Mouse (Mus musculus): ENCODE data around the gene Kcnc2. TPM values are rescaled to one million over a fixed set of nuclear protein-coding genes. Genes with fewer than 3 reads are reported as not detected.

The Kcnc2 gene
- total RNA-seq, 1 experiment from 2014 or later: not detected

DNA sequence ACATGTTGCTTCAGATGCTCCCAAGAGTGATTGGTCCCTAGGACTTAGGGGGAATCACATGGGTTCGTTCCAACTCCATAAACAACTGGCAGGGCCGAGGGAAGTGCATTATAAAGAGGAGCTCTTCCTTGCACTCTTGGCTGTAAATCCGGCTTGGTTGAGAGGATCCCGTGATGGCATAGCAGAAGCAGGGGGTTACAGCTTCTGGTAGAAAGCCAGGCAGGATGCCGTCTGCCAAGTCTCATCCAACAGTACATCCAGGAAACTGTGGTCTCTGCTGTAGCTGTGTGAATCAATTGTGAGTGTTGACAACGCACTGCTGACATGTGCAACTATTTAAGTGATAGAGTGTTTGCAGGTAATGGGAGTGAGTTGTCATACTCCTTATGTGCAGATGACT, 107.5 kb downstream of the Kcnc2 start:
- ATAC-seq (replicated peaks; ENCODE audit: low read depth, poor library complexity, severe bottlenecking): no peak

DNA sequence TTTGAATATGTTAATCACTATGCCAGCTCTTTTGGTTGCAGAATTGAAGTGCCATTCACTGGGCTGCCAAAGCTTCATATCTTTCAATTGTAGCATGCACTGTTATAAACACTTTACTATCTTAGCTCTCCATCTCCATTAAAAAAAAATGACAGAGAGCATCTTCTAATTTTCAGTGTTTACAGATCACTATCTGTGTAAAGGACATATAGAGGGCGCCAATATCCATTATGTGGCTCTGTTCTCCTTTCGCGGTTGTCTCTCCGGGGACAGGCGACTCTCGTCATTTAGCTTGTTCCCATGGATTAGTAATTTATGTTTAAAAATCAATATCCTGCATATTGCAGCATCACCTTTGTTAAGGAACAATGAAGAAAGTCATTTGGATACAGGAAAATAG, 109.7 kb downstream of the Kcnc2 start:
- no peak for ATAC-seq (replicated peaks; ENCODE audit: low read depth, poor library complexity, severe bottlenecking)

DNA sequence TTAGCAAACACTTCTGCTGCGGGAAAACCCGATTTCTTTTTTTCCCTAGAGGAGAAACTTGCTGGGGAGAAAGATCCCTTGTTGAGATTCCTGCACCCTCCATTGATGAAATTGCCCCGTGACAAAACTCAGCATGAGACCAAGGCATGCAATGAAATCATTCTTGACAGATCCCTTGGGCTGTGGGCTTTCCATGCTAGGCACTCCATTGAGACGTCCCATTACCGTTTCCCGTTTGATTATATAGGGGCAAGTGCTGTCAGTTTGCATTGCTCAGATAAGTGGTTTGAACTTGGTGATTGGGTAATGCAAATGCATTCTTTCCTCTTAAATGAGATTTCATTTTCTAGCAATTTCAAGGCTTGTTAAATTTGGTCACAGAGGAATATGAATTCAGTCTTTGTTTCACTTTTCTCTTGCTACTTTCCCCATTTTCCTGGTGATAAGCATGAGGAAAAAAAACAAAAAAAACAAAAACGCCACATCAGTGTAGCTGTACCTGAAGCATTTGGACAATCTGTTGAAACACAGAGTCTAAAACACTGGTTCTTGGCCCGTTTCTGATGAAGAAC, 123.6 kb downstream of the Kcnc2 start:
- ATAC-seq (replicated peaks; ENCODE audit: low read depth, poor library complexity, severe bottlenecking): no peak

DNA sequence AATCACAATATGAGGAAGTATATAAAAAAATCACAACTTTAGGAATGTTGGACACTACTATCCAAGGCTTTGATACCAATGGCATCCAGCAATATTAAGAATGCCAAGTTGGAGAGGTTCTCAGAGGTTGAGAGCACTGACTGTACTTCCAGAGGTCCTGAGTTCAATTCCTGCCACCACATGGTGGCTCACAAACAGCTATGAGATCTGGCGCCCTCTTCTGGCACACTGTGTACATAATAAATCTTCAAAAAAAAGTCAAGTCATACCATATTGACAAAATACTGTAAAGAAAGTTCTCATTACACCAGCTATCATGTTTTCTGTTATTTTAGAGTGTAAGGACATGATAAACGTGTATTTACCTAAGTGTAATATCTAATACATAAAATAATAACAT, 126.3 kb downstream of the Kcnc2 start:
- no peak for ATAC-seq (replicated peaks; ENCODE audit: low read depth, poor library complexity, severe bottlenecking)

DNA sequence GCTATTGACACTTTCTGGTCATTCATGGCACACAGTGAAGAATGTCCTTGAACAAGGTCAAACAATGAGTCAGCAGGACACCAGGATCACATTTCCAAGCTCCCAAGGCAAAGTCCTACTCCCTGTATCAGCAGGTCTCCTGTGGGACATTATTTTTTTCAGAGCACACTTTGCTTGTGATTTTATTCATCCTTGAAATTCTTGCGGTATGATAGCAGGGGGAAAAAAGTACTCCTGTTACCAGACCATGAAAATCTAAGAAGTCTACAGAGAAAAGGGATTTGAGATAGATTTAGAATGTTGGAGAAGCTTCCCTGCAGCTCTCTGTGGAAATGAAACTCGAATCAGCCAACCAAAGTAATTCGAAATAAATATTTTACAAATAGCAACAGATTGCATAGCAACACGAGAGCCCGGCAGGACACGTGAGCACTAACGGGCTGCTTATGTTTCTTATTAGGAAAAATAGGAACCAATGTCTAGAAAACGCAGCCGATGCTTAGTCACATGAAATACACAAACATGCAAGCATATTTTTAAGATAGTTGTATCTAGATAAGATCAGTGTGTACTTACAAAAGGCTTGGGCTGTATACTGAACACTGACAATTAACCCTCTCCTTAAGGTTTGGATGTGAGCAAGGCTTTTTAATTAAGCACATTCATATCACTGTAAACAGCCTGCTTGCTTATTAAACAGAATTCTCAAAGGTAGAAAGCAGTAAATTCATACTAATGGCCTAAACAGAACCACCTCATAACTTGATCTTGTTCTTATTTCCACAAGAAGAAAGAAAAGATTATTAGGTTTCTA, 129.9 kb downstream of the Kcnc2 start:
- no peak for ATAC-seq (replicated peaks; ENCODE audit: low read depth, poor library complexity, severe bottlenecking)

DNA sequence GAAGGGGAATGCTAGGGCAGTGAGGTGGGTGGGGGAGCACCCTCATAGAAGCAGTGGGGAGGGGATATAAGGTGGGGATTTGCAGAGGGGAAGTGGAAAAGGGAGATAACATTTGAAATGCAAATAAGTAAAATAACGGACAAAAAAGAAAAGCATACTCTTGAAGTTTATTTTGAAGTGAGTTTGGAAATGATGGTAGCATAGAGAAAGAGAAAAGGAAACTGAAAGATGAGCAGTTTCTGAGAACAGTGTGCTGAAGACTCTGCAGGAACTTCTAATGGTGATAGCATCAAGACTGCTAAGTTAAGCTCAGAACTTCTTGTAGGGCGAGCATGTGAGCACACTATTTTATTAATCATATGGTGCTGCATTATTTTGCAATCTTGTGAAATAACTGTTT, 138.6 kb downstream of the Kcnc2 start:
- no peak for ATAC-seq (replicated peaks; ENCODE audit: low read depth, poor library complexity, severe bottlenecking)

DNA sequence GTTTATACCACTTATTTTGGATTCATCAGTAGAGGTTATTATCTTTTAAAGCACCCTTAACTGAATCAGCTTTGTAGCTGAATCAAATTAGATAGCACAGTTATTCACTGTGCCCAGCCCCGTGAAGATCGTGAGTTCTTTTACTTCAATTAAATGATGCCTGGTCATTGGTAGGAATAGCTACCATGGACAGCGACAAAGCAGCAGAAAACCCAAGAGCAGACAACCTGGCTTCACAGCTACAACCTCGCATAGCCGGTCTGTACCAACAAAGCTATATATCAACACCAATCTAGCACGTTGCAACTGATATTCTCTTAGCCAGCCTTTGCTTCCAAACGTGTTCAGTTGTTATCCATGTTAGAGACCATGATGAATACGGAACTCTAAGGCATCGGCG, 152.4 kb downstream of the Kcnc2 start:
- no peak for ATAC-seq (replicated peaks; ENCODE audit: low read depth, poor library complexity, severe bottlenecking)

DNA sequence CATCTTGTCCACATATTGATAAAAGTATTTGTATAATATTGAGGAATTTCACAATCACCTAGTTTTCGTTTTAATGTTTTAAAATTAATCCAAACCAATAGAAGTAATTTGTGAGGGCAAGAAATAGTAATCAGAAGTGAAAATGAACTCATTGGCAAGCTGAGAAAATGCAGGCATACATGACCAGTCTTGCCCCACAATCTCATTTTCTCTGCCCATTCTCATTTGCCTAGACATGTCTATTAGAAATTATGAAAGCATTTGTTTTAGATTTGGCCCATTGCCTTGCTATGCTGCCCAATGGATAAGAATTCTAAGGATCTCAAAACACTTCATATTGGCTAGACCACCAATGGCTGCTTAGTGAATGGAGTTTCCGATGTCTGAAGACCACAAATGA, 166.0 kb downstream of the Kcnc2 start:
- ATAC-seq (replicated peaks; ENCODE audit: low read depth, poor library complexity, severe bottlenecking): no peak

DNA sequence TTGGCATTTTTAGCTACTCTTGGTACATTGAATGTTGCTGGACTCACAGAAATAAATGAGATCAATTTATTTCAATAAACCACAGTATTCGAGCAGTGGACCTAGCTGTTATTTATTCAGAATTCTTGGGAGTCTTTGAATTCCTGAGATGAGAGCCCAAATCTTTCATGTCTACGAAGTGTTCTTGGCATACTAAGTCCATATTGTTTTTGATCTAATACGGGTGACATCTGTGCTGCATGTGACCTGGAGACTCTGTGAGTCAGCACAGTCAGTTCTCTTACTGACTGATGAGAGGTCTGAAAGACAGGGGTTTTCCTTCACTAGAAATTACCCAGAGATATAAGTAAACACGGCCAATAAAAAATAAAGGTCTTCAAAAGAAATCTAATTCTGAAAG, 173.7 kb downstream of the Kcnc2 start:
- no peak for ATAC-seq (replicated peaks; ENCODE audit: low read depth, poor library complexity, severe bottlenecking)

DNA sequence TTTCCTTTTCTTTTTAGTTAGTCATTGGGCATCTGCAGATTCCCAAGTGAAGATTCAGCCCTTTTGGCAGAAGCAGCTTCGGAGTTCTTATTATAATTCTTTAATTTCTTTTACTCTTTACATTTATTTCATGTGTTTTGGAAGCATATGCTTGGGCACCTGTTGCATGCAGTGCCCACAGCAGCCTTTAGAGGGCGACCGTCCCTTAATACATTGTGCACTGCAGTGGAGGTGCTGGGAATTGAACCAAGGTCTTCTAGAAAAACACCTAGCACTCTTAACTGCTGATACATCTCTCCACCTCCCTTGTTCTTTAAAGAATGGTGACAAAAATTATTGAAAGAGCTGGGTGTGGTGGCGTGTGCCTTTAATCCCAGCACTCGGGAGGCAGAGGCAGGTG, 180.0 kb downstream of the Kcnc2 start:
- no peak for ATAC-seq (replicated peaks; ENCODE audit: low read depth, poor library complexity, severe bottlenecking)

DNA sequence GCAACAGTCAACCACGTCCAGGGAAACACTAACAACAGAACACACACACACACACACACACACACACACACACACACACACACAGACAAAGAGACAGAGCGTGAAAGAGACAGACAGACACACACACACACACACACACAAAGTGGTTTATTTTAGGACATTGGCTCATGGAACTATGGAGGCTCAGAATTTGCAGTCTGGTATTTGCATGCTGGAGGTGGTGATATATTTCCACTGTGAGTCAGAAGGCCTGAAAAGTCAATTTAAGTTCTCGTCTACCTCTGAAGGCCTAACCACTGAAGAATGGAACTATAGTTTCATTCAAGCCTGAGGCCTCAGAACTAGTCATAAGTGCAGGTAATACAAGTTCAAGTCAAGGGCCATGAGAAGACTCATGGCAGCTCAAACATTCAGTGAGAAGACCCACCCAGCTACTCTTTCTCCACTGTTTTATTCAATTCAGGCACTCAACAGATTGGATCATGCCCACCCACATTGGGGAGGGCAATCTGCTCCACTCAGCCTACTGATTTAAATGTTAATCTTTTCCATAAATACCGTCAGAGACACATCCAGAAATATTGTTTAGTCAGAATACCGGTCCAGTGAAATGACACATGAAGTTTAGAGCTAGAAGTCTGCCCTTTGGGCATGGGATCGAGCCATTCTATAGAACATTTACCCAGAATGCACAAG, 197.9 kb downstream of the Kcnc2 start:
- no peak for ATAC-seq (replicated peaks; ENCODE audit: low read depth, poor library complexity, severe bottlenecking)

DNA sequence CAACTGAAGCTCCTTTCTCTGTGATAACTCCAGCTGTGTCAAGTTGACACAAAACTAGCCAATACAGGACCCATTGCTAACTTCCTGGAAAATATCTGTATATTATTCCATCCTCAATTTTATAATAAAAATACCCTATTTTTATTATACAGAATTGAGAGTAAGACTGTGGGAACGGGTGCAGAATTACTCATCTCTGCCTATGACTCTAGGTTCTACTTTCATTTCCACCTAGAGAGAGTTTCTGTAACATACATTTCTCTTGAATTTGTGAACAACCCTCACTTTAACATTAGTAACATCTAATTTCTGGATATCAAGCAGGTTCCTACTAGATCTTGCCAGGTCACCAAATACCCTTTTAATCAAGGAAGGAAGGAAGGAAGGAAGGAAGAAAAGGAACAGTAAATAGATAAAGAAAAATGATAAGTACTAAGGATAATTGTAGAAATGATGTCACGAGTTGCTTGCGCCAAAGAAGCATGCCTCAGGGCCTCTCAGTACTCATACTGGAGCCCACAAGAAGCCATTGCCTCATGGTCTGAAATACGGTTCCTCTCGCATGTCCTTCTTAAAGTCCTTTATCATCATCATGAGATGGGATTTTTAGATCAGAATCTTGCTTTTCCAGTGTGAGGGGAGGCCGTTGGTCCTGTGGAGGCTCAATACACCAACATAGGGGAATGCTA, 203.3 kb downstream of the Kcnc2 start:
- ATAC-seq (replicated peaks; ENCODE audit: low read depth, poor library complexity, severe bottlenecking): no peak

DNA sequence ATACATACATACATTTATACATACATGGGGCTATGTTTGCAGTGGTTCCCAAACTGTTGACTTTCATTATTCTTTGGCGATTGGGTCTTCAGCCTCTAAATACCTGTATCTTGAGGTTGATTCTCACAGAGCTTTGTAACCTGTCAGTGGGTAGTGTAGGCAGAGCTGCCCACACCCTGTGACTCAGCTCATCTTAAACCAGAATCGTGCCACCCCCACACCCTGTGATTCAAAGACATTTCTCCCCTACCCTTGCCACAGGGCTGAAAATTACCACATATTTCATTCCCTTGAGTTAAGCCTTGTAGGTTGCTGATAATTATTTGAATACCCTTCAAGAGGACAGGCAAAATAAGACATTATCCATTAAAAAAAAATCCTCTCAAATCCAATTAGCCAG, 210.5 kb downstream of the Kcnc2 start:
- ATAC-seq (replicated peaks; ENCODE audit: low read depth, poor library complexity, severe bottlenecking): no peak

DNA sequence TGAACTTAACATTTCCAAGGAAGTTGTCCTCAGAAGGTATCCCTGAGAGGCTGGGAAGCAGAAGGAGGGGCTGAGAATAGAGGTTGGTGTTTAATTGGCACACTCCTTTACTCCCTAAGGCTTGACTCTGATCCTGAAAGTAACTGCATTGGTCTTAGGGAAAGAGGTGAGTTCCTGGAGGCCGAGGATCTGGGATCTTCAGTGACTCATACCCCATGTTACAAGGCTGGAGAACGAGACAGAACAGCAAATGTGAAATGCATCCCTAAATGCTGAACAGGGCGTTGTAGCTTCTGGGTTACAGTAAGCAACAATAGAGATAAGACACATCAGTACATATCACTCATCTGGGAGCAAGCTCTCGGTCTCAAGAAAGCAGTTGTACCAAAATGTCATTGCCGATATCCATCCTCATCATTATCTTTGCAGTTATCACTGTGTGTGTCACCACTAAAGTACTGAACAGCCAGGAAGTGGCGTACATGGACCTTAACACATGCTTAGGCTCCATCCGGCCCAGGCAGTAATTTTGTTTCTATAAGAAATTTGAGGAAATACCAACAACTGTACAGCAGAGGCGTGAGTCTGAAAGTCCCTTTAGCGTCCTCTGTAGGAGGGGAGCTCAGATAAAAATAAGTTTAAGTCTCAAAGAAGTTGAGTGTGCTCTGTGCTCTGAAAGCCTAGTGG, 211.1 kb downstream of the Kcnc2 start:
- no peak for ATAC-seq (replicated peaks; ENCODE audit: low read depth, poor library complexity, severe bottlenecking)

DNA sequence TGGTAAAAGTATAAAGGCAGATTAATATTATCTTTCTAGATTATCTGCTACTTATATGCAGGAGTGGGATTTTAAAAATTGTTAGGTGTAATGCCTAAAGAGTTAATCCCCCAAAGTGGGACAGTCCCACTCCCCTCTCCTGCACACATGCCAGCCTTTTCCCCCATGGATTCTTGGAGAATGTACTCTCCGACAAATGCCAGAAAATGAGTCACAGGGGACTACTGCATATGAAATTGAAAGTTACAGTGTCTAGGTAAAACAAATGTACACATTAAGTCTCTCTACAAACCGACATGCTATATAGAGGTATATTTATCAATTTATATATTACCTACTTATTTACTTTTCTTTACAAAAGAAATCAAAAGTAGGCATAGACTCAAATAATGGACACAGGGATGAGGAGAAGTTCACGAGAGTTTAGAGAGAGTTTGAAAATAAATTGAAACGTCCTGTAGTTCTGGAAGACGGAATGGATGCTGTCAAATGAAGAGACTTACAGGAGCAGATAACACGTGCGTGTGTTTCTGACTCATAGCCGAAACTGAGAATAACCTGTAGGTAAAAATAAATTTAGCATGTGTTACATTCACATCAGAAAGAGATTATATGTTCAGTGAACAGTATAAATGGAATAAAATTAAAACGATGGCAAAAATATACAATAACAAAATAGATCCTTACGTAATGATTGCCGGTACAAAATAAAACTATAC, 213.6 kb downstream of the Kcnc2 start:
- ATAC-seq (replicated peaks; ENCODE audit: low read depth, poor library complexity, severe bottlenecking): no peak

DNA sequence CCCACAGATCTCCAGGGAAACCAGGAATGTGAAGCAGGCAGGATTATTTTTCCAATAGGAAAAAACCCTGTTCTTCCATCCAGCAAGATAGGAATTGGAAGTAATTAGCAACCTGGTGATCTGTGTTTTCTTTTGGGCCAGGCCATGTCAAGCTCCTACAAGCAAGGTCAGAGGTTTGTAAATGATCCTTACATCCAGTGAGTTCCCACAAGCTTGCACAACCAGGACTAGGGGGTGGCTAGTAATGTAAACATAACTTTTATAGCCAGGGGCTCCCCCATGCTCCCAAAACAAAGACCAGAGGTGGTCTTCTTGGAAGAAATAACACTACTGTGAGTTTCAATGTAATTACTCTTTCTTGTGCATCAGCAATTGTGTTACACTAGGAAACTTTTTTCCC, 214.9 kb downstream of the Kcnc2 start:
- no peak for ATAC-seq (replicated peaks; ENCODE audit: low read depth, poor library complexity, severe bottlenecking)

DNA sequence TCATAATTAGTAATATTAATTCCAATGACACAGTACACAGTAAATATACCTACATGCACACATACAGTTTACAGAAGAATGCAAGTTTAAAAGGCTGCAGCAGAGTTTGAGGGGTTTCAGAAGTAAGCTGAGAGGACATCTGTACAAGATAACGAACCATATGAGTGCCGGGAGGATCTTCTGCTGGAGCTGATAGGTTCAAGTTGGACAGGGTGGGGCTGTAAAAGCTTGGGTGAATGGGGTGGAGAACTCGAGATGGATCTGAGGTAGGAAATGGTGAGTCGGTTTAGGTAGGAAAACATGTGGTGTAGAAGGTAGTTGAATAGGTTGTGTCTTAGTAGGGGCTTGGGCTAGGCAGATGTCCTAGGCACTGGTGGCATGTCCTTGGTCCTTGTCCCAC, 217.8 kb downstream of the Kcnc2 start:
- no peak for ATAC-seq (replicated peaks; ENCODE audit: low read depth, poor library complexity, severe bottlenecking)

Measured in common myeloid progenitor, adult 5-6 weeks (primary cell).